Mouse (Mus musculus) ovary, postnatal 10 days (tissue): ENCODE results near the gene Car10.
A peak's percentile ranks its signal among the peaks of the same experiment; 100 is the strongest.

Experiments used
- DNase-seq: peaks from one replicate; pipeline ENCODE4 v3.0.0; 2022; ENCODE audit warnings: low spot score

Car10 gene

GRCm38 (mm10) chr11:93497896-93498295, 400.1 kb downstream of the Car10 start:
- no peak for DNase-seq

GRCm38 (mm10) chr11:93500442-93500841, 402.6 kb downstream of the Car10 start:
- no peak for DNase-seq

DNA sequence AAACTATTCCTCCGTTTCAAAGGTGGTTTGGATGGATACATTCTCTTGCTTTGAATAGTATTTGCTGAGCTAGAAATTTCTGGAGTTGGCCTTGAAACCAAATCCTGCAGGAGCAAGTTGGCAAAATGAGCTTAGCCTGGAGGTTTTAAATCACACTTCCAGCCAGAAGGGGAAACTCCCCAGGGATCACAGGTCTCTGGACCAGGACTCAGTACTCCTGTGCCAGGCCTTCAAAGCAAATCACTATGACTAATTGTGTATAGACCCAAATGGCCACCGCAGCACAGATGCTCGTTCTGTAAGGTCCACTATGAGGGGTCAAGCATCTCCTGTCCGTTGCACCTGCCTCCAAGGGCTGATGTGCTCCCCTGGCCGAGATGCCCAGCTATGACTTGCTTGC, 403.8 kb downstream of the Car10 start:
- DNase-seq = no peak

- no peak for DNase-seq
Measured at GRCm38 (mm10) chr11:93502864-93503263, 405.0 kb downstream of the Car10 start.

- no peak for DNase-seq
Measured at GRCm38 (mm10) chr11:93503469-93503868, 405.6 kb downstream of the Car10 start.

DNA sequence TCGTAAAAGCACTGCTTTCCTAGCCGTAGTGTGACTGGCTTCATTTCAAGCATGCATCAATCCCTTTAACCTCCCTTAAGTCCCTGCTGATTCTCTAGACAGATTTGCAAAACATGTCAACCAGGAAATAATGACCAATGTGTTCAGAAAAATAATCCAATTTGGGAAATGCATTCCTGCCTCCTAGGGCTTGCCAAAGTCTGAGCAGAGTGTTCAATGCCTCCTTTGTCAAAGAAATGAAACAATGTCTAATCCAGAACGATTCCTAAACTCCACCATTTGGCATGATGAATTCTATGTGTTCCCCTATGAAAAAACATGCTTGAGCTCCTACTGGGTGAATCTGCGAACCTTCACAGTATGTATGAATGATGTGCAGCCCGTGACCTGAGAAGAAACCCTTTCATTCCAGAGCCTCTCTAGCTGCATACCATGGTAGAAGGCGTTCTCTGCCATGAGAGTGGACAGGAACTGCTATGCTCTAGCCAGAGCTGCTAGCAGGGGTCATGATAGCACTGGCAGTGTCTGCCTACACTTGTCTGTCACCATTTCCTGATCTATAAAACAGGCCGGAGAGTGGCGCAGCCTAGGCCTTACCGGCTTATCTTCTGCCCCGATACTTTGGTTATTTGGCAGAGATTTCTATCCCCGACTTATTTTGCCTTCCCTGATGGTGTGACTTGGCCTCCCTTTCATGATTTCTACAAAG, 411.9 kb downstream of the Car10 start:
- DNase-seq = no peak

DNA sequence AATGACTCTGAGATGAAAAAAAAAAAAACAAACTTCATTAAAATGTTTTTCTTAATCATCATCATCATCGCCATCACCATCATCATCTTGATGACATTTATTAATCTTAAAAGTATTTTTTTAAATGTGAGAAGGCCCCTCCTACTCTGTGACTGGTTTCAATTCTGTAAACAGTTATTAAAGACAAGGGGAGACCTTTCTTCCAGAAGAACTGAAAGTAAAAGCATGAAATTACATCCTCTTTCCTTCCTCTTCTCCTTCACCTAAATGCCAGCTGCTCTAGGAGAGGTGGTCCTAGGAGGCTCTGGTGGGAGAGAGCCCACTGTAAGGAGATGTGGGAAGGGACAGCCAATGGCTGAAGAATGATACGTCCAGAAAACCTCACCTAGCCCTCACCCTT, 415.0 kb downstream of the Car10 start:
- no peak for DNase-seq

DNA sequence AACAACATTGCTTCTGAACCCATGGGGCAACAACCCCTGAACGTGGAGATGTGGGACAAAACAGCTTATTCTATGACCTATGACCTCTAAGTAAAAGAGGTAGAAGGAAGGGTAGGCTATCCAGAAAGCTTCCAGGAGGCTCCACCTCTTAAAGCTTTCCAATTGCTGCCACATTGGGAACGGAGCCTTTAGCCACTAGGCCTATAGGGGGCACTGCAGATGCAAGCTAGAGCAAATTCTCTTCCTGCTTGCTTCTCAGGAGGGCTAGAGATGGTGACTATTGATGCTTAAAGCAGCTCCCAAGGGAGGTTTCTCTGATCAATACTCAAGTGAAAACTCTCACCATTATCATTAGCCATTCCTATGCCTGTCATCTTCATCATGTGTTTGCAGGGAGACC, 416.6 kb downstream of the Car10 start:
- DNase-seq = no peak

DNA sequence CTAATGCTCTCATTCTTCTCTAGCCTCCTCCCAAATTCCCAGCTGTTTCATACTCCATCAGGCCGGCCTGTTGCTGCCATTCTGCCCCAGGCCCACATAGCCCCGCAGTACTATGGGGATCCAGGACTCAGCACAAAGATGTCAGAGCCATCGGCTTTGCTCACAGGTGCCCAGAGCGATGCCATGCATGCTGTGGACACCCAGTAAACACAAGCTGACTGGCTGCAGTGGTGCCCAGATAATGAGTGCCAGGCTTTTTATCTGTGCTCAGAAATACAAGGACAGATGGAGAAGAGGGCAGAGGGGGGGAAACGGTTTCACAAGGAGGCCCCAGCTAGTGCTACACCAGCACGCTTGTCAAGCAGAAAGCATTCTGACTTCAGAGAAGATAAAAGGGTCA, 417.7 kb downstream of the Car10 start:
- no peak for DNase-seq

- DNase-seq = no peak
Measured at GRCm38 (mm10) chr11:93516216-93516615, 418.4 kb downstream of the Car10 start.

DNA sequence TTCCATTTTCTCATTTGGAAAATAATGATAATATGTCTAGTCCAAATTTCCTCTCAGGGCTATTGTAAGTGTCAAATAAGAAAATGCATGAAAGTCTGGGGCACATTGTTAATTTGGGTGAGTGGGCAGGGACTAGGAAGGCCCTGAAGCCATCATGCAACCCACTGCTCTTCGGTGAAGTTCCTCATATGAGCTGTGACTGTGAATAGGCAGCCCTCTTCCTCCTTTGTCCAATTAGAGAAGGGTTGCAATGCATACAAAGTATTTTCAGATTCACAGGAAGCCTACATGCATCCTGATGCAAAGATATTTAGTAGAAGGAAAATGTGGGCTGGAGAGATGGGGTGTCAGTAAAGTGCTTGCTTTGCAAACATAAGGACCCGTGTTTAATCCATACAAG, 419.1 kb downstream of the Car10 start:
- DNase-seq = no peak

DNA sequence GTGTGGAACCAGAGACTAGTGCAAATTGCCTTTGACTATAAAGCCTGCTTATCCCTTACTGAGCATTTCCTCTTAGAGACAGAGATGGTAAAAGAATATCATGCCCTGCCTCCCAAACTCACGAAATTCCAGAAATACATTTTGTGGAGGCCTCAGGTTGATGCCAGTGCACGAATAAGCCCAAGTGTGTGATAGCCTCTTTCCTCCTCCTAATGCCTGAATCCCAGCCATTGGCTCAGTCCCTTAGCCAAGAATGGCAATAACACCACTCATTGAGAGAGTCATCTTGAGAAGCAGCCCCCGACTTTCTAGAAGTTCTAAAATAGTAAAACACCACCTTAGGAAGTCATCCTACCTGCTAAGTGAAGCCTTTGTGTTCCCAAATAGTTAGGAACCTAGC, 424.7 kb downstream of the Car10 start:
- DNase-seq = no peak

GRCm38 (mm10) chr11:93525921-93526320, 428.1 kb downstream of the Car10 start:
- DNase-seq = no peak

GRCm38 (mm10) chr11:93531029-93531680, 433.3 kb downstream of the Car10 start:
- peak; percentile 3 for DNase-seq

GRCm38 (mm10) chr11:93536244-93536643, 438.4 kb downstream of the Car10 start:
- no peak for DNase-seq

- DNase-seq = no peak
Measured at GRCm38 (mm10) chr11:93548904-93549303, 451.1 kb downstream of the Car10 start.

- DNase-seq = no peak
Measured at GRCm38 (mm10) chr11:93550908-93551307, 453.1 kb downstream of the Car10 start.

DNA sequence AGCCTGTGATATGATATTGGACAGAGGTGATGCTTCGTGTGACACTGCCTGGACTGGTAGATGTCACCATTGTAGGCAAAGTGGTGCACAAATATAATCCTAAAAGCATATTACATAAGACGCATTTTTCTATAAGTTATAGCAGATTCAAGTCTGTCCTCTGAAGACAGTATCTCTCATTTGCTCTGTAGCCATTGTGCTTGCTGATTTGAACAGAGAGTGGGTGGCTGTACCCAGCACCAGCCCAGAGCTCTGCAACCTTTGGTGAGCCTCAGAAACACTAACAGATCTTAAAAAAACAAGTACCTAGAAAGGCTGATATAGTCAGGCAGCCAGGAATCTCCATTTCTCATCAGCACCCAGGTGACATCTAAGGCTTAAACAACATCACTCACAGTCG, 461.3 kb downstream of the Car10 start:
- DNase-seq = no peak

DNA sequence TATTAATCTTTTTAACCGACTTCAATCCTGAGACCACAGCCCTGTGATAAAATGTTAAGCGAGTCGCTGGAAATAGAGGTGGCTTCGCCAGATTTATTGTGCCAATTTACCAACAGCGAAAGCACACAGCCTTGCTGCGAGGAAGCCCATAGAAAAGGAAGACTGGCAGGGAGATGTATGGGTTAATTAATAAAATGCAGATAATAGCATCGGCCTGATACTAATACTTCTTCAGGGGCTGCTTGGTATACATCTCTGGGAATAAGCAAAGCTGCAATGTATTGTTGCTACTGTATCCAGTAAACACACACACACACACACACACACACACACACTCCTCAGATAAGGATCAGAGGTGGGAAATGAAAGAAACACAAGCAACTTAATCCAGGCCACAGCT, 462.7 kb downstream of the Car10 start:
- no peak for DNase-seq

DNA sequence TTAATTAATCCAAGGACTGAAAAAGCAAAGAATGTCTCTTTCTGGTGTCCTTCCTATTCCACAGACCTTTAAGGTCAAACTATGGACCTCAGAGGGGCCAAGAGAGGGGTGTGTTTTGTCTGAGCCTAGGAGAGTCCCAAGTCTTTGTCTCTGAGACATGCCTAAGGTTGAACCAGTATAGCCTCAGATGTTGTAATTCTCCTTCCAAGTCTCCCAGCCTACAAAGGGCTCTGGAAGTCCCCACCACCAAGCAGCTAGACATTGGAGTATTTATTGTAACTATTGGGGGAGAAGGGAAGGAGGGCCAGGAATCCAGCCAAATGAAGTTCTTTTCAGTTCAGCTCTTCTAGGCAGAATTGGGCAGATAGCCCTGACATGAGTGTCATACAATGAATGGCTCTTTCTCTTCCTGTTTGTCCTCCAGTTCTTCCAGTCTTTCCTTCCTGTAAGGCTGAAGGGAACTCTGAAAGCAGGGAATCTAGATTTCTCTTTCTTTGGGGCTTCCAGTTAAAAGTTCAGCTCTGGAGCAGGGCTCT, 464.6 kb downstream of the Car10 start:
- no peak for DNase-seq

- DNase-seq = no peak
Measured at GRCm38 (mm10) chr11:93565756-93566155, 467.9 kb downstream of the Car10 start.

DNA sequence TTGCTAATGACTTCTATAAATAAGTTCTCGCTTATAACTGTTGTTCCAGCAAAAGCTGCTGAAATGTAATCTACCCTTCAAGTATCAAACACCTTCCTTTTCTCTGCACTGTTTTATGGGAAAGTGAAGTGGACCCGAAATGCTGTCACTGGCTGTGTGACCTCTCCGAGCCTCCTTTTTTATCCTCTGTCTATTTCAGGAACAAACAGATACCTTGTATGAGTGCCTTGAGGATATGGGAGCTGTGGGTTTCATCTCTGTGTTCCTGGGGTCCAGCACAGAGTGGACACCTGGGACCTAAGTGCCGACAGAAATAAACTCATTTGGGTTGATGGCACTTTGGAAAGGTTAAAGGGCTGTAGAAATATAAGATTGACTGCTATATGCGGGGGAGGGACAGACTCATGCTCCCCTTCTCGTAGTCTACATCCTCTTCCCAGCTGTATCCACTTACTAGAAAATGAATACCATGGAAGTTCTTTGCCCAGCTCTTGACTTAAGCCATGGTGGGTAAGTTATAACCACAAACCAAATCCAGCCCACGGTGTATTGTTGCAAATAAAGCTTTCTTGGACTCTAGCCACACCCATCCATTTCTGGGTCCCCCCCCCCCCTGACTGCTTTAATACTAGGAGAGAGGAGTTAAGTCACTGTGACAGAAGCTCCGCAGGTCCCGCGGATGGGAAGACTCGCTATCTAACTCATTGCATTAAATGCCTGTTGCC, 474.3 kb downstream of the Car10 start:
- no peak for DNase-seq

DNA sequence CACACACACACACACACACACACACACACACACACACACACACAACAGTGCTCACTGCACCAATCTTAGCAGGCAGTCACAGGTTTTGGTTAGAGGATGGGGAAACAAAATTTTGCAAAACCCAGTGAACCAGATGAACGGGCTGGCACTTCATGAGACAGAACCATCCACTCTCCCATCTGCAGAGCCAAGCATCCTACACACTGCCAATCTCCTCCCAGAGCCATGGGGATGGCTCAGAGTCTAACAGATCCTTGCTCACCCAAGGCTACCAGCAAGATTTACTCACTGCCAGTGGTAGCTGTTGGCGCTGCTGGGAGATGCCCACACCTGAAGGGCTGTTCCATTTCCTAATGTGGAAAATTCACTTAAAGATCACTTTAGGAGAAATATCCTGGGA, 479.6 kb downstream of the Car10 start:
- no peak for DNase-seq
